Mouse (Mus musculus) cortical plate, adult 2 months (tissue): ENCODE data around the gene Tax1bp1.

Experiments used
- CTCF ChIP-seq: fragments of 200-500 bp; IDR thresholded peaks from 2 replicates; pipeline ENCODE4 v1.5.1; 2011; ENCODE audit warnings: mild to moderate bottlenecking, control low read depth, low read length; ENCODE audit not compliant: insufficient read depth; ENCODE audit errors: extremely low read depth
- POLR2A ChIP-seq: fragments of 200-500 bp; IDR thresholded peaks from 2 replicates; pipeline ENCODE4 v1.6.1; 2011; ENCODE audit warnings: mild to moderate bottlenecking, low read length, control low read depth; ENCODE audit not compliant: insufficient read depth; ENCODE audit errors: extremely low read depth

GRCm38 (mm10) chr6:52777034-52777433 lies 63.5 kb downstream of the Tax1bp1 start:
- TF ChIP-seq POLR2A: no peak
- no peak for TF ChIP-seq CTCF
